ENCODE assay signal across 9 mouse cellular contexts in the genomic region with DNA sequence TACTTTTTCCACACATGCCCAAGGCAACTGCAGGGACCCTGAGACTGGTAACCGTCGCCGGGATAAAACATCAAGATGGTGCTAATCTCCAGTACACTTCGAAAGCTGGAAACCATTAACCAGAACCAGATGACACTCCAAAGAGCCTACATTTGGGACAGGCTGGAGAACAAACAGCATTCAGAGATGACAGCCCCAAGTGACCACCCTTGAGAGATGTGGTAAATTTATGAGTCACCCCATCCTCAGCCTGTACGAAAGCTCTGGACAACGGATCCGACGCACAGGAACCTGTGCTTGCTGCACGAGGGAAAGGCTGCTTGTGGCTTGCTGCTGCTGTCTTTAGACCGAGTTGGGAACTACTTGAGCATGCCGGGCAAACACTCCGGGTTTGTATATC. TPM values are rescaled to one million over a fixed set of nuclear protein-coding genes. Genes with fewer than 3 reads are reported as not detected.
DNase-seq lines count a peak whose midpoint lies in the region; ATAC-seq and TF ChIP-seq lines count a peak whose summit lies in the region.
"Had no signal": no experiment of that assay in that cellular context is flagged by ENCODE, and none has a peak within 500 bp of the region (broad histone marks: within the 10 kb centered on the region; RNA-seq: fewer than 3 reads in every experiment).

No protein-coding gene starts in this region.

- H3K9ac ChIP-seq in forebrain, embryonic 12.5 days = no peak overlapping the region
- no peak overlapping the region for H3K9ac ChIP-seq in forebrain, embryonic 11.5 days (ENCODE audit: low read length)
- no peak overlapping the region for H3K9ac ChIP-seq in lung, postnatal 0 days (replicated peaks; ENCODE audit: low read depth)
- H3K9ac ChIP-seq in limb, embryonic 11.5 days (ENCODE audit: low read length) = 0 out of 2 replicates have a peak overlapping the region, but pooled peaks have one; percentile 17
- 0 out of 2 replicates have a peak overlapping the region, but pooled peaks have one; percentile 28 for H3K9ac ChIP-seq in stomach, postnatal 0 days (ENCODE audit: low read length)

- H3K27me3 ChIP-seq in forebrain, embryonic 12.5 days = no peaks in the 10 kb centered on the region
- no peaks in the 10 kb centered on the region for H3K27me3 ChIP-seq in forebrain, embryonic 11.5 days (ENCODE audit: control insufficient read depth, insufficient read depth, low read length)
- H3K27me3 ChIP-seq in lung, postnatal 0 days (replicated peaks; ENCODE audit: insufficient read depth, low read length) = no peaks in the 10 kb centered on the region
- H3K27me3 ChIP-seq in limb, embryonic 11.5 days (ENCODE audit: control insufficient read depth, insufficient read depth, low read length) = no peaks in the 10 kb centered on the region
- no peaks in the 10 kb centered on the region for H3K27me3 ChIP-seq in stomach, postnatal 0 days (ENCODE audit: control insufficient read depth, insufficient read depth, low read length)

- H3K4me3 ChIP-seq in forebrain, embryonic 12.5 days (replicated peaks) = no peak overlapping the region
- H3K4me3 ChIP-seq in forebrain, embryonic 11.5 days (ENCODE audit: low read depth, low read length) = no peak overlapping the region
- H3K4me3 ChIP-seq in lung, postnatal 0 days (ENCODE audit: low read depth, low read length) = no peak overlapping the region
- H3K4me3 ChIP-seq in limb, embryonic 11.5 days (ENCODE audit: low read depth, low read length) = no peak overlapping the region
- H3K4me3 ChIP-seq in stomach, postnatal 0 days (ENCODE audit: low read depth, low read length) = no peak overlapping the region

- WGBS in forebrain, embryonic 12.5 days = 79% methylated on average over 12 of the region's 12 CpGs
- WGBS in forebrain, embryonic 11.5 days = 77% methylated on average over 12 of the region's 12 CpGs
- 49% methylated on average over 12 of the region's 12 CpGs for WGBS in lung, postnatal 0 days
- WGBS in limb, embryonic 11.5 days = 28% methylated on average over 12 of the region's 12 CpGs
- WGBS in stomach, postnatal 0 days = 56% methylated on average over 12 of the region's 12 CpGs

- H3K27ac ChIP-seq in forebrain, embryonic 12.5 days = peak overlapping the region; percentile 76
- no peak overlapping the region for H3K27ac ChIP-seq in forebrain, embryonic 11.5 days (ENCODE audit: low read depth, low read length)
- H3K27ac ChIP-seq in lung, postnatal 0 days (ENCODE audit: low read length) = peak overlapping the region; percentile 33
- no peak overlapping the region for H3K27ac ChIP-seq in limb, embryonic 11.5 days (replicated peaks; ENCODE audit: low read depth, low read length)
- peak overlapping the region; percentile 70; the same call in 1 of the 2 replicates for H3K27ac ChIP-seq in stomach, postnatal 0 days (replicated peaks)

- peaks cover 40% of the 10 kb centered on the region for H3K4me1 ChIP-seq in forebrain, embryonic 12.5 days
- peaks cover 18% of the 10 kb centered on the region for H3K4me1 ChIP-seq in forebrain, embryonic 11.5 days (replicated peaks; ENCODE audit: control insufficient read depth, insufficient read depth, low read length)
- peaks cover 17% of the 10 kb centered on the region; the same call in 1 of the 2 replicates for H3K4me1 ChIP-seq in lung, postnatal 0 days (ENCODE audit: insufficient read depth, low read depth, low read length)
- peaks cover 22% of the 10 kb centered on the region for H3K4me1 ChIP-seq in limb, embryonic 11.5 days (ENCODE audit: control insufficient read depth, insufficient read depth, low read length)
- H3K4me1 ChIP-seq in stomach, postnatal 0 days (replicated peaks; ENCODE audit: control insufficient read depth, insufficient read depth) = 0 out of 2 replicates have a peak, but pooled peaks cover 3% of the 10 kb centered on the region

- no peak for ATAC-seq in forebrain, embryonic 12.5 days (ENCODE audit: low FRiP score)
- ATAC-seq in forebrain, embryonic 11.5 days (replicated peaks; ENCODE audit: low FRiP score) = no peak
- no peak for ATAC-seq in lung, postnatal 0 days
- ATAC-seq in limb, embryonic 11.5 days (ENCODE audit: insufficient number of reproducible peaks, low FRiP score, low TSS enrichment, low read depth) = no peak
- no peak for ATAC-seq in stomach, postnatal 0 days (ENCODE audit: low FRiP score, low TSS enrichment)
- ATAC-seq in activated CD4-positive, CD25-positive, alpha-beta regulatory T cell, adult 4 months = no peak

- no peak for TF ChIP-seq EP300 in lung, postnatal 0 days (IDR thresholded peaks at IDR 0.05)
- no peak for TF ChIP-seq EP300 in stomach, postnatal 0 days (optimal IDR thresholded peaks at IDR 0.05)

- no peak for DNase-seq in forebrain, embryonic 11.5 days (ENCODE audit: low spot score)
- DNase-seq in lung, postnatal 0 days (ENCODE audit: low spot score) = no peak
- DNase-seq in lung, postnatal 4 days = no peak
- DNase-seq in limb, embryonic 11.5 days (ENCODE audit: low spot score) = no peak
- no peak for DNase-seq in stomach, postnatal 0 days (ENCODE audit: low spot score)
- DNase-seq in adrenal gland, postnatal 10 days = no peak
- DNase-seq: layer of hippocampus, adult 9-11 months had no signal

- H3K36me3 ChIP-seq in forebrain, embryonic 12.5 days (replicated peaks) = no peaks in the 10 kb centered on the region
- no peaks in the 10 kb centered on the region for H3K36me3 ChIP-seq in forebrain, embryonic 11.5 days (ENCODE audit: control insufficient read depth, insufficient read depth, low read length)
- H3K36me3 ChIP-seq in lung, postnatal 0 days (ENCODE audit: insufficient read depth, low read length) = no peaks in the 10 kb centered on the region
- H3K36me3 ChIP-seq in limb, embryonic 11.5 days (ENCODE audit: control insufficient read depth, insufficient read depth, low read length) = no peaks in the 10 kb centered on the region
- no peaks in the 10 kb centered on the region; the same call in 1 of the 2 replicates for H3K36me3 ChIP-seq in stomach, postnatal 0 days (ENCODE audit: control insufficient read depth, insufficient read depth, low read length)

- H3K9me3 ChIP-seq in forebrain, embryonic 12.5 days = no peaks in the 10 kb centered on the region
- no peaks in the 10 kb centered on the region for H3K9me3 ChIP-seq in forebrain, embryonic 11.5 days (ENCODE audit: control insufficient read depth, low read length)
- H3K9me3 ChIP-seq in lung, postnatal 0 days (ENCODE audit: low read length) = no peaks in the 10 kb centered on the region
- no peaks in the 10 kb centered on the region for H3K9me3 ChIP-seq in limb, embryonic 11.5 days (ENCODE audit: control insufficient read depth, low read length)
- no peaks in the 10 kb centered on the region for H3K9me3 ChIP-seq in stomach, postnatal 0 days (ENCODE audit: control insufficient read depth, low read length)

- no peak for TF ChIP-seq CTCF in lung, postnatal 0 days (IDR thresholded peaks at IDR 0.05)
- TF ChIP-seq CTCF in stomach, postnatal 0 days (IDR thresholded peaks at IDR 0.05; ENCODE audit: low read depth) = no peak

- peak overlapping the region; percentile 21 for H3K4me2 ChIP-seq in forebrain, embryonic 12.5 days
- no peak overlapping the region for H3K4me2 ChIP-seq in forebrain, embryonic 11.5 days (ENCODE audit: low read depth, low read length, severe bottlenecking)
- H3K4me2 ChIP-seq in lung, postnatal 0 days (replicated peaks; ENCODE audit: low read depth, low read length) = no peak overlapping the region
- 0 out of 2 replicates have a peak overlapping the region, but pooled peaks have one; percentile 5 for H3K4me2 ChIP-seq in limb, embryonic 11.5 days (ENCODE audit: low read depth, severe bottlenecking)
- peak overlapping the region; percentile 21; the same call in 1 of the 2 replicates for H3K4me2 ChIP-seq in stomach, postnatal 0 days (replicated peaks; ENCODE audit: low read depth)

RNA-seq across cellular contexts. Expression of gene Limk2, which starts 34.2 kb away (rescaled TPM):
- polyA plus RNA-seq in forebrain, embryonic 12.5 days (2016; fragmentation: Nextera tagmentation; extraction: Ambion mirVana) = 79.4 and 79.8 TPM in 2 replicates
- polyA plus RNA-seq in forebrain, embryonic 11.5 days (2014; fragmentation: Nextera tagmentation; extraction: Ambion mirVana) = 51.8 and 63.9 TPM in 2 replicates
- 57.2 and 62.0 TPM in 2 replicates for polyA plus RNA-seq in lung, postnatal 0 days (2015; fragmentation: Nextera tagmentation; extraction: Ambion mirVana)
- 45.5 and 51.6 TPM in 2 replicates for polyA plus RNA-seq in limb, embryonic 11.5 days (2014; fragmentation: Nextera tagmentation; extraction: Ambion mirVana)
- polyA plus RNA-seq in stomach, postnatal 0 days (2015; fragmentation: Nextera tagmentation; extraction: Ambion mirVana) = 69.3 and 73.9 TPM in 2 replicates
- 10 to 100 TPM; 23.8 to 33.2 TPM for total RNA-seq in adrenal gland, postnatal 10 days (2021)
- 10 to 100 TPM; 77.7 to 78.9 TPM for polyA plus RNA-seq in activated CD4-positive, CD25-positive, alpha-beta regulatory T cell, adult 4 months (2017; shearing (Covaris generic))

RNA-seq across cellular contexts. Expression of gene Pik3ip1, which starts 44.5 kb away (rescaled TPM):
- polyA plus RNA-seq in forebrain, embryonic 12.5 days (2016; fragmentation: Nextera tagmentation; extraction: Ambion mirVana) = 12.8 and 13.3 TPM in 2 replicates
- polyA plus RNA-seq in forebrain, embryonic 11.5 days (2014; fragmentation: Nextera tagmentation; extraction: Ambion mirVana) = 9.7 and 10.6 TPM in 2 replicates
- polyA plus RNA-seq in lung, postnatal 0 days (2015; fragmentation: Nextera tagmentation; extraction: Ambion mirVana) = 22.7 and 25.5 TPM in 2 replicates
- polyA plus RNA-seq in limb, embryonic 11.5 days (2014; fragmentation: Nextera tagmentation; extraction: Ambion mirVana) = 10.2 and 11.5 TPM in 2 replicates
- 8.9 and 9.0 TPM in 2 replicates for polyA plus RNA-seq in stomach, postnatal 0 days (2015; fragmentation: Nextera tagmentation; extraction: Ambion mirVana)
- 10 to 100 TPM; 13.3 to 17.8 TPM for total RNA-seq in adrenal gland, postnatal 10 days (2021)
- polyA plus RNA-seq in activated CD4-positive, CD25-positive, alpha-beta regulatory T cell, adult 4 months (2017; shearing (Covaris generic)) = 10 to 100 TPM; 32.9 to 53.5 TPM

Comparison
In these comparisons a context has a peak if more than half of its experiments do, and no peak if none do; other contexts are left out.
1. H3K27ac ChIP-seq: peak in forebrain, embryonic 12.5 days (single experiment), lung, postnatal 0 days (single experiment) and stomach, postnatal 0 days (single experiment); none in forebrain, embryonic 11.5 days (single experiment) and limb, embryonic 11.5 days (single experiment).
2. H3K4me2 ChIP-seq: peak in forebrain, embryonic 12.5 days (single experiment), limb, embryonic 11.5 days (single experiment) and stomach, postnatal 0 days (single experiment); none in forebrain, embryonic 11.5 days (single experiment) and lung, postnatal 0 days (single experiment).
3. H3K9ac ChIP-seq: peak in limb, embryonic 11.5 days (single experiment) and stomach, postnatal 0 days (single experiment); none in forebrain, embryonic 12.5 days (single experiment), forebrain, embryonic 11.5 days (single experiment) and lung, postnatal 0 days (single experiment).